Mouse (Mus musculus): ENCODE data around the gene 4930550L24Rik. TPM values are rescaled to one million over a fixed set of nuclear protein-coding genes. Genes with fewer than 3 reads are reported as not detected.

4930550L24Rik gene
- not detected for polyA plus RNA-seq (2014; fragmentation: Illumina TruSeq; extraction: RNeasy Lipid Tissue Mini Kit (QIAGEN cat#74804); ENCODE audit: low replicate concordance)

DNA sequence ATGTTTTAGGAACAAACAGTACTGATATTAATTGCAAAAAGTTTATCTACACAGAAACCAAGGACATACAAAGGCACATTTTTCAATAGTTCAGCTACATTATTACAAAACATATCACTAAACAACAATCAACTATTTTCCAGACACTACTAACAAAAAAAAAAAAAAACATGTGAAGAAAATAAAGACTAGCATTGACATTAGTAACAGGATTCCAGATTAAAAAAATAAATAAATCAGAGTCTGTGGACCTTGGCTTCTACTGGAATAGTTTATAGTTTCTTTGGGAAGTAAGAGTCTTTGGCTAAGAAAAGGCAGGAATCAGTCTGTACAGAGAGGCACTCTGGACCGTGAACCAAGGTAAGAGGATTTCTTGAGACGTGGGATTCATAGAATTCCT is at the start of gene 4930550L24Rik:
TSS of gene 4930550L24Rik (plus strand) at position 301 of the 400 bp plus-strand sequence.

Measured in small intestine, adult 10 weeks (tissue).